Mouse (Mus musculus): ENCODE data around the gene Shpk. TPM values are rescaled to one million over a fixed set of nuclear protein-coding genes. Genes with fewer than 3 reads are reported as not detected.

Shpk gene
- total RNA-seq (2021), result 10 to 100 TPM in 1 of 2 experiments, 1 to 10 TPM in 1; 7.1 to 11.7 TPM
- long read RNA-seq, experiment 1, transcript Shpk-201 (7 exons, 2,808 nt), result major isoform, 12 of 15 reads
- long read RNA-seq, experiment 1, partial matches to known transcripts, result 0 of 15 reads
- long read RNA-seq, experiment 1, other reads (novel, unspliced or antisense), result 3 of 15 reads
- long read RNA-seq, experiment 2, transcript Shpk-201 (7 exons, 2,808 nt), result major isoform, 31 of 46 reads
- long read RNA-seq, experiment 2, partial matches to known transcripts, result 13 of 46 reads
- long read RNA-seq, experiment 2, other reads (novel, unspliced or antisense), result 2 of 46 reads

DNA sequence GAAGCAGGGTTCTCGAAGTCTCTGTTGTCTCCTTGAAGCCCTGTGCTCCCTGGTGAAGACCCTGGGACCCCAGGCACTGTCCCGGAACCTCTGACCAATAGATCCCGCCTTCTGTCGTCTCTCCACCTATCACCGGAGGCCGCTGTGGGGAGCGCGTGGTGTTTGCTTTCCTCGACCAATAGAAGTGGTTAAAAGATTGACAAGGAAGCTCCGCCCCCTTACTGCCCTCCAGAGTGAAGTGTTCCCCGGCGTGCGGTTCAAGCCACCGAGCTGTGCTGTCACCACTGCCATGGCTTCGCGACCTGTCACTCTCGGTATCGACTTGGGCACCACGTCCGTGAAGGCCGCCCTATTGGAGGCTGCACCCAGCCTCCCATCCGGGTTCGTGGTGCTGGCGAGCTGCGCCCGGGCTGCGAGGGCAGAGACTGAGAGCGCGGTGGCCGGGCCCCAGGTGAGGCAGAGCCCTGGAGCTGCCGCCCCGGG is at the start of gene Shpk:
Shpk (plus strand) TSS at position 231 of the 483 bp plus-strand sequence.
- peak; percentile 85 to 86 for DNase-seq (ENCODE audit: low spot score in 2 of 2)

DNA sequence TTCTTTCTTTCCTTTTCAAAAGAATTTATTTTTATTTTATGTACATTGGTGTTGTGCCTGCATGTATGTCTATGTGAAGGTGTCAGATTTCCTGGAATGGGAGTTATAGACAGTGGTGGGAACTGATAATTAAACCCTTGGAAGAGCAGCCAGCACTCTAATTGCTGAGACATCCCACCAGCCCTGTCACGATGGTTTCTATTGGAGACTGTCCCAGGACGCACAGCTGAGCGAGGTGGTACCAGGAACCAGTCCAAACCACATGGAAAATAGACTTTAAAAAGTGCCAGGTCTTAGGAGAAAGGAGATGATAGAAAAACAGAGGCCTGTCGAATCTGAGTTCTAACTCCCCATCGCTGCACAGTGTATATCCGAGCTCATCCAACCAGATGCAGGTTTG is 44.2 kb upstream of the Shpk start:
- no peak for DNase-seq (ENCODE audit: low spot score in 2 of 2)

DNA sequence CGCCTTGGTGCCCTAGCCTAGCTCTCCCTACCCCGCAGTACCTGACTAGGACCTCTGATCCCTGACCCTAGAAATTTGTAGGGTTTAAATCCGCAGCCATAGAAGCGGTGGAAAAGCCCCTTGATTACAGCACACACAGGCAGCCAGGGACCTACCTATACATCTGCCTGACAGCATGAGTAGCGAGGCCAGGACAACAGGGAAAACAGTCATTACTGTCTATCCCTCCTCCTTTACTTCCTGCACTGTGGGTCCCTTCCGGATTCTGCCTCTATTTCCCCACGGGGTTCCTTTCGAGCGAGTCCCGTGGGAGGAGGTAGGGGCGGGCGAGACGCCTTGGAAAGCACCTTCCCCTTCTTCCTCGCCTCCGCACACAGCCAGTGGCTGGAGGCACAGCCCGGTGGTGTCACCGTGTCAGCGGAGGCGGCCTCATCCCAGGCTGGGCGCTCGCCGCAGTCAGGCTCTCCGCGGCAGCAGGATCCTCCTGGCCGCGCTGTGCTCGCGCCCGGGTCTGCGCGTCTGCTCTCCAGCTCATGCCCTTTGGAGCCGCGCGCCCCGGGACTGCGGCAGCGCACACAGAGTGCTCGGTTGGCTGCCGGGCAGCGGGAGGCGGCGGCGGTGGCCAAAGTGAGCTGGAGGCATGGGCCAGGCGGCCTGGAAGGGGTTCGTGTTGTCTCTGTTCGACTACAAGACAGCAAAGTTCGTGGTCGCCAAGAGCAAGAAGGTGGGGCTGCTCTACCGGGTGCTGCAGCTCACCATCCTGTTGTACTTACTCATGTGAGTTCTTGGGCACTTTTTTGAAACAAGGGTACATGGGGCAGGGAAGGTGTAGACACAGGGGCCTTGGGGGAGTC is 39.1 kb upstream of the Shpk start, which contains the start of gene P2rx5:
P2rx5 (plus strand) TSS at position 465 of the 854 bp plus-strand sequence.
- DNase-seq (ENCODE audit: low spot score in 2 of 2), result peak; percentile 21 to 52

DNA sequence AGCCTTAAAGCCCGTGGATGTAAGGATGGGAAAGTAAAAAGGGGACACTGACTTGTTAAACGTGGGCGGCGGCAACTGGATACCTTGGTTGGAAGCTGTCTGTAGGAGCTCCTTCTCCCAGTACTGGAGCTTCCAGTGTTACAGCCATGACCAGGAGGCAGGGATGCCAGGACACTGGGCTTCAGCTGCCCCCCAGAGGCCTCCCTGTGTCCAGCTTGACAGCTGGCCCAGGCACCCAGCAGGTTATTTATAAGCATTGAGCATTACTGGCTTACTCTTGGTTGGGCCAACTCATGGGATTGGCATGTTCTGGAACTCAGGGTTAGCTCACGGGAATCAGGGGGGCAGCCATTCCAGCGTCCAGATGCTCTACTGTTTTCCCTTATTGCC is 38.5 kb upstream of the Shpk start:
- no peak for DNase-seq (ENCODE audit: low spot score in 2 of 2)

DNA sequence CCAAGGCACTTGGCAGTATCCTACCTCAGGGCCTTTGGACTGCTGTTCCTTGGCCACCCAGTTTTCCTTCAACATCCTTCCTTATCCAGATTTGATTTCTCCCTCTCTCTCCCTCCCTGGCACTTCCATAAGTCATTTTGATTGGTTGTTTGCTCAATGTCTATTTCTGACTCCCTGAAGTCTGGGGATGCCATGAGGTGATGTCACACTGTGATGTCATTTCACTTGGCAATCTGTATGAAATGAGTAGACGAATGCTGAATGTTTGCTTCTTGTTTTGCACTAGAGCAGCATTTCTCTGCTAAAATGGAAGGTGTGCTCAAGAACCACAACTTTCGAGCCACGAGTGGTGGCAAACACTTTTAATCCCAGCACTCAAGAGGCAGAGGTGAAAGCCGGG is 37.6 kb upstream of the Shpk start:
- DNase-seq (ENCODE audit: low spot score in 2 of 2), result no peak

DNA sequence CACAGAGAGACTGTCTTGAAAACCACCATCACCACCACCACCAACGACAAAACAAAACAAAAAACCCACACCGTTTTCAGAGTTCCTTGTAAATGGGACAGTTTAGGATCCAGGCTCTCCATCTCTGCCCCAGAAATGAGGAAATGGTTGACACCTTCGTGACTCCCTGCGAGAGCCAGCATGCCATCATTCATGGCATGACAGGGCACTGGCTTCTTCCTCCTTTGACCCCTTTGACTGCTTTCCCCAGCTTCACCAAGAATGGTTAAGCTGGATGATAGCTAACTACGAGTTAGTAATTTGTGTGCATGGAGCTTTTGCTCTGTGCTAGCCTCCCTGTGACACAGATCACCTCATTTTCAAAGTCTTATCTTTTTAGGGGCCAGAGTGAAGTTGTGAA is 37.0 kb upstream of the Shpk start:
- no peak for DNase-seq (ENCODE audit: low spot score in 2 of 2)

DNA sequence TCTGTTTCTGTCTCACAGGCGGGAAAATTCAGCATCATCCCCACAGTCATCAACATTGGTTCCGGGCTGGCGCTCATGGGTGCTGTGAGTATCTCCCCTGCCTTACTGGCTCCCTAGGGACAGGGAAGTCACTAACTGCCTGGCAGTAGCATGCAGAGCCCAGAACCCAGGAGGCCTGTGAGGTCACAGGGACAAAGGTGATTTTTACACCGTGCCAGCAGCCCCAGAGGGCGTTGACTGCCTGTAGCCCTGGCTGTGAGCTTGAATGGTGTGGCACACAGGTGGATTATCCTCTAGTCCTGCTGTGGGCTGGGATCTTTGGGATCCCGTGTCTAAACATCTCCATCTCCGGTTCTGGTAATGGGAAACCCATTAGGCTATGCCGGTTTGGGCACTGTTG is 31.2 kb upstream of the Shpk start:
- DNase-seq (ENCODE audit: low spot score in 2 of 2), result no peak

DNA sequence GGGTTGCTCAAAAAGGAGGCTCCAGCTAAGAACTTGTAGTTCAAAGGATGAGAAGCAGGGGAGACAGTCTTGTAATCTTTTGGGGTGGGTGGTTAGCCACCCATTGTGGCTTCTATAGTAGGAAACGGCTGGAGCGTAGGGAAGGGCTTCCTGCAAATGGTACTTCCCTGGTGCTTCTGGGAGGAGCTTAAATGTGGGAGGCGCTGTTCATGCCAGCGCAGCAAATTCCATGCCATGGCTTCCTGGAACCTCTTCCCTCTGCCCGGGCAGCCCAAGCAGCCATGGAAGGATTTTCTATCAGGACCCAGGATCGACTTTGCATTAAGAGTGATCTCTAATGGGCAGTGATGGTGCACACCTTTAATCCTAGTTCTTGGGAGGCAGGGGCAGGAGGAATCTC is 30.7 kb upstream of the Shpk start:
- DNase-seq (ENCODE audit: low spot score in 2 of 2), result no peak

DNA sequence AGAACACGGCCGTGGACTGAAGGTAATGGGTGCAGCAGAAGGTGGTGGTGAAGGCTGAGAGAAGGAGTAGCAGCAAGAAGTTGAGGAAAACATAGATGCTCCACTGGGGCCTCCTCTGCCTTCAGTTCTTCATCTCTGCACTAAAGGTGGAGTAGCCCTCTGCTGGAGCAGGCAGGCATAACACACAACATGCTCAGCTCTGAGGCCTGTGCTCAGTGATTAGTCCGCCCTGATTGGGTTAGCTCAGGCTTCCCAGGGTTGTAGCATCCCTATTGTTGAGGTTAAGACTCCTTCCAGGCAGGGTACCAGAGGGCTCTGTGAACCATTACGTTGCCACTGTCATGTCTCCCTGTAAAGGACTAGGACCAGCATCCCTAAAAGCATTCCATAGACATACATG is 30.0 kb upstream of the Shpk start:
- DNase-seq (ENCODE audit: low spot score in 2 of 2), result peak; percentile 31 to 51

DNA sequence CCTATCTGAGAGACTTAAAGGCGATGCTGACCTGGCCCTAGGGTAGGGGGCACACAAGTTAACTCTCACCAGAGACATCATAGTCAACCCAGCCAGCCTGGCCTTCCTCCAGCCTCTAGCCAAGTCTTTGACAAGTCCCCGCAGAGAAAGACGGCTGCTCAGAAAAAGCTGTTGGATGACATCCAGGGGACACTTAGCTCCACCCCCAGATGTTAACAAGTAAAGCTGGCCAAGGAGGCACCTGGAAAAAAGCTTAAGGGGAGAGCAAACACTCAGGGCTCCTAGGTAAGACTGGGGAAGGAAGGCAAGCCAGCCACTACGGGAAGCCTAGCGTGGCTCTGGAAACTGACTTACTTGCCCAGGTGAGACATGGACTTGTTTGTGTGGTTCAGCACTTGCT is 27.1 kb upstream of the Shpk start:
- DNase-seq (ENCODE audit: low spot score in 2 of 2), result no peak

DNA sequence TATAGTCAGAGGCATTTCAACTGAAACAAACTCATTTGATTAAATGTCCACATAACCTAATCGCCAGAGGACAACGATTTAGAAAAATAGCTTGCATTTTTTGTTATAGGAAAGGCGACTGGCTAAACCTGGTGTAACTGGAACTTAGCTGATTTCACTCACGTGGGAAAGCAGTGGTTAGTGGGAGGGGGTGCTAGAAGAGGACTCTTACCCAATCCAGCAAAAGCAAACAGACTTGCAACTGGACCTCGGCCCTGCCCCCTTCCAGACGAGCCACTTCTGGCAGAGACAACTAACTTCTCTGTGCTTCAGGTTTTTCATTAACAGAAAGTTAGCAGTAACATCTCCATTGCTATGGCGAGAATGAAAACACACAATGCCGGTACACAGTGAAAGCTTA is 23.6 kb upstream of the Shpk start:
- no peak for DNase-seq (ENCODE audit: low spot score in 2 of 2)

DNA sequence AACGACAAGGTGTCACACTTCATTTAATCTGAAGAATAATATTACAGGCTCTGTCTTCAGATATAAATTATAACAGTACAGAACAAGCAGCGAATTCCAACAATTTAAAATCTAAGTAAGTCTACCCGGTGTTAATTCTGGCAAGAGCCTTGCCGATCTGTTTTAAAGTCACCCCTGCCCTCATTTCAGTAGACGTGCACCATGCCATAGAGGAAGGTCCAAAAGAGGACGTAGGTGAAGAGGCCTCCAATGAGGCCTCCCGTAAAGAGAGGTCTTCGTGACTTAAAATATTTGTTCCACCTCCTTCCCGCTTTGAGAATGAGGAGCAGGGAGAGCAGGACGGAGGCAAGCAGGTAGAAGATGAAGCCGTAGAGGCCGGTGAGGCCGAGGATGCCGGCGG is 23.1 kb upstream of the Shpk start:
- no peak for DNase-seq (ENCODE audit: low spot score in 2 of 2)

DNA sequence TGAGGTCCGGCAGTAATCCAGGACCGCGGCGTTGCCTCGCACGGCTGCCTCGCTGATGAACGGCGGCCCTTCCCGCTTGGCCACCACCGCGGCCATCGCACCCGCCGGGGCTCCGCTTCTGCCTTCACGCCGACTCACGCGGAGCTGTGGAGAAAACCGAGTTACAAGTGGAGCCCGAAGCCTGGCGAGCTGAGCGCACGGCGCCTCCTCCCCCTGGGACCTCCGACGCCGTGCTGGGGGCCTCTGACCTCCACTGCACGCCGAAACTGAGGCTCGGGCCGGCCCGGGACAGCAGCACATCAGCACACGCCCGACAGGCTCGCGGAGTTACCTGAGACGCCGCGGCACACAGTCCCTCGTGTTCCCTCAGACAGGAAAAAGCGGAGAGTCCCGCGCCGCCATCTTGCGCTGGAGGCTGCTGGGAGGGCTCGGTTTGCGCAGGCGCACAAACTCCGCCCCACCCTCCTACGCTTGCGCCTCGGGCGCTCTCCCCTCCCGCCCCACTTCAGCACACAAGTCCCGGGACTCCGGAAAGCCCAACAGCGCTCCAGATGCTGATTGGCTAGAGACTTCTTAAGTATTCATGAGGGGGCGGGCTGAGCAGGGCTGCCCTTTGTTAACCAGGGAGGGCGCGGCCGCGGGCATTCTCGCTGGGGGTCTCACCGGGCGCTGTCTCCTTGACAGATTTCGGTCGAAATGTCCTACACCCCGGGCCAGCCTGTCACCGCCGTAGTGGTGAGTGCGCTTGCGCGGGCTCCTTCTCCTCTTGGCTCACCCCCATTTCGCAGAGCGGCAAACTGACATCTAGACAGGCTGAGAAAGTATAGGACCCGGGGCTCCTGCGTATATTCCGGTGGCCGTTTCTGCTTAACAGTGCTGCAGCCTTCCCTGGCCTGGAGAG is 22.4 kb upstream of the Shpk start, which contains the start of the genes Emc6 and Tax1bp3:
Emc6 (minus strand) TSS at position 430 of the 901 bp plus-strand sequence.
Tax1bp3 (plus strand) TSS at position 476 of the 901 bp plus-strand sequence.
- DNase-seq (ENCODE audit: low spot score in 2 of 2), result peak; percentile 95 to 97

DNA sequence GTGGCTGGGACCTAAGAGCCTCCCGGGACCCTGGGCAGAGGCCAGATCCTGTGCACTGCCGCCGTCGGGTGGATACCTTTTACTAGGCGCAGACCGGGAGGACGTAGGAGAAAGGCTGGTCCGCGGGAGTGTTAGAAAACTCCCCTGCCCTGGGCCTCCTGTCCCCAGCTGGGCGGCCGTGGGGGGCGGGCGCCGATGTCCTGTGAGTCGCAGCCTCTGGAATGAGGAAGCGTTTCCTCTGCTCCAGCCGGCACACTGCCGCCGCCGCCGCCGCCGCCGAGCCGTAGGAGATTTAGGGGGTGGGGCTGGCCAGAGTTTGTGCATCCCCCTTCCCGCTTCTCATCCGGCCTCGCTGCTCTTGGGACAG is 21.8 kb upstream of the Shpk start:
- DNase-seq (ENCODE audit: low spot score in 2 of 2), result peak; percentile 73 to 77

DNA sequence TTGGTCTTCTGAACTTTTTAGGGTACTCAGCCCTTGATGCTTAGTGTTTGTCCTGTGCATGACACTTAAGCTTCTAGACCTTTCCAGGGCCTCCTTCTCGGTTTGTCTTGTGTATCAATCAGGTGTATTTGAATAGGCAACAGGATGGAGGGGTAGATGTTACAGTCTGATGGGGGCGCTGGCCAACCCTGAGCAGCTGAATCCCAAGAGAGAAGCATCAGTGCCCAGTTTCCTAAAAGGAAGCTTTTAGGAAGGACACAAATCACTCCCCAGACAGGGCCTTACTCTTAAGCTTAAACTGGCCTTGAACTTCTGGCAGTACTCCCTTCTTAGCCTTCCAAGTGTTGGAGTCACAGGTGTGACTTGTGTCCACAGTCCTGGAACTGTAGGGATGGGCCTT is 21.4 kb upstream of the Shpk start:
- peak in 1 of 2 experiments; percentile 20 for DNase-seq (ENCODE audit: low spot score in 2 of 2)

DNA sequence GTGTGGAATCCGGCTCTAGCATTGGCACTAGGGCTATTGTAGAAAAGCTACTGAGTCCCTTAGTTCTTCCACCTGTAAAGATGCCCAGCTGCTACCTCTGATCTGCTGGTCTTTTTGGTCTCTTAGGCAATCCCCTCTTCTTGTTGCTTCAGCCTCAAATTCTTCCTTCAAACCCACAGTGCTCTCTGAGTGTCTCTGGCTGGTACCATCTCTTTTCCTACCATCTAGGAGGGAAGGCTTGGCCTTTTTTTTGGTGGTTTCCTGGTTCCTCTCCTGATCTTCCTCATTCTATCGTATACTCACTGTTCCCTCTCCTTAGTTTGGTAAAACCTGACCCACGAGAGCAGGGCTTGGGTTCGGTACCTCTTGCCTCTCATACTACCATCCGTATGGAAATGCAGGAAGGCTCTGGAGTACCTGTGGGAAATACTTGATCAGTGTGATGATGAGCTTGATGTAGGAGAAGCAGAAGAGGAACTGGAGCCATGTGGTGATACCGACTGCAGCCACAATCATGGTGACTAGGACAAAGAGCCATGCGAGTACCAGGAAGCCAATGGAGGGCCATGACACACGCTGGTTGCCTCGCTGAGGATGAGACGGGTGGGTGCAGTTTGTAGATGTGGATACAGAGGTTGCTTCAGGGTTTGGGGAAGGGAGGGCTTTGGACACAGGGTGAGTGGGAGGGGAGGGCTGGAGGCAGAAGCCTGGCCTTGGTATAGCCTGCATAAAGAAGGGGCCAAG is 13.2 kb upstream of the Shpk start:
- DNase-seq (ENCODE audit: low spot score in 2 of 2), result no peak

DNA sequence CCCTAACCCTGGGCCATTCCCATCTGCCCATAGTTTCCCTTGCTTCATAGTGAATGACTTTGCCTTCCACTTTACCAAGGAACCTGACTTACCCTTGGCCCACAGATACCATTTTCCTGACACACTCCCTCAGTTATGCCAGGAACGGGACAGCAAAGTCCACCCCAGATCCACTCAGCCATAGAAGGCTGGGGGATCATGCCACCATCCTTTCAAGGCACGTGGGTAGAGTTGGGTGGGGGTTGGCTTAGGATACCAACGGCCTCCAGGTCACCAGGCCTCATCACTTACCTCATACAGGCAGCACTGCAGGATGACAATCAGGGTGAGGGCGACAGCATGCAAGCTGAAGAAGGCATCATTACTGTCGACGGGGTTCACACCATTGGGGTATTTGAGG is 12.0 kb upstream of the Shpk start:
- DNase-seq (ENCODE audit: low spot score in 2 of 2), result no peak

DNA sequence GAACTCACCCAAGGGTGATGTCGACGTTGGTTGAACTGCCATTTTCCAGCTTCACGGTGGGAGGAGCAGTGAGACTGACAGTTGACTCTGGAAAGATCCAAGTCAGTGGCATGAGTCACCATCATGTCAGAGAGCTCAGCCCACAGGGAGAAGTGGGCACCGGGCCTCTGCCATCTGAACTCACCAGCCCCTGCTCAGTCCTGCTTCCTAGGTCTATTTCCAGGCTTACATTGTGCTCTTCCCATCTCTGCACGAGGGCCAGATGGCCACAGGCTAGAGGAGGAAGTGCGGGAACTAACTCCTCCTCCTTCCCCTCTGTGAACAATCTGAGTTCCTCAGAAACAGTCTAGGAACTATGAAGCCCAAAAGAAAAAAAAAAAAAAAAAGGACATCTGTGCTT is 6.2 kb upstream of the Shpk start:
- DNase-seq (ENCODE audit: low spot score in 2 of 2), result peak in 1 of 2 experiments; percentile 23

DNA sequence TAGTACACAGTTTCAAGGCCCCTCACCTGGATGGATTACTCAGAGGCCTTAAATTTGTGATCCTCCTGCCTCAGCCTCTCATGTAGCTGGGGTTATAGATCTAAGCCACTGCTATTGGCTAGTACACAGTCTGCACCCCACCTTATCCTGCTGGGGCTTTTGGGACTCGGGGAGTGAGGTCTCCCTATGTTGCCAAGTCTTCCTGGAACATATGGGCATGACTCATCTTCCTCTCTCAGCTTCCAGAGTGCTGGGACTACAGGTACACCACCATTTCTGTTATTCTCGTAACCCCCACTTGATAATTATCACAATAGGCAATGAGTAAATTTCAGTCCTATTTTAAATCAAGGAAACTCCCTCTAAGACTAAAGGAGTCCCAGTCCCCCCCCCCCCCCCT is 4.8 kb upstream of the Shpk start:
- DNase-seq (ENCODE audit: low spot score in 2 of 2), result no peak

DNA sequence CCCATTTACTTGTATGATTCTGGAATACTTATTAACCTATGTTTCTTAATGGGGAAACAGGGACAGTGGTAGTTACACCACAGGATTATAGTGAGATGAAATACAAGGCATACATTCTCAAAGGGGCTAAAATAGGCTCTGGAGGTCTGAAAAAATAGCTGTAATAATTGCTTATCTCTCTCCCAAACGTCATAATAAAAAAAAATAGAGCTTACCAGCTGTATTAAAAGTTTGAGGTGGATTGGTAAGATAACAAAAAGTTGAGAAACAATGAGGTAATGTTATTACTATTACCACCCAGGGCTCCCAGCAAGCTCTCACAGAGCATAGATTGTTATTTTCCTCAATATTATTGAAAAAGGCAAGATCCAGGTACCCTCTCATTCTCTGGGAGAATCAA is 1.1 kb upstream of the Shpk start:
- DNase-seq (ENCODE audit: low spot score in 2 of 2), result no peak
